Mouse (Mus musculus): ENCODE data around the gene Sfxn3. TPM values are rescaled to one million over a fixed set of nuclear protein-coding genes. Genes with fewer than 3 reads are reported as not detected.

The Sfxn3 gene
- total and polyA plus RNA-seq, 3 experiments, result 5.0 to 10.6 TPM; not detected in 1

GRCm38 (mm10) chr19:45013581-45014225 is 33.6 kb upstream of the Sfxn3 start:
- Histone ChIP-seq H3K4me3 (ENCODE audit: control insufficient read depth in 1 of 2, insufficient read depth in 1 of 2, low read depth in 2 of 2, low read length in 2 of 2) (peak overlapping the region; percentile 69 to 93; a peak in 3 of 4 replicates), H3K9me3 (replicated peaks; ENCODE audit: insufficient read depth, low read length) (no peaks in the 10 kb centered on the region), H3K36me3 (ENCODE audit: control insufficient read depth in 1 of 2, insufficient read depth in 2 of 2, low read length in 2 of 2) (peaks cover 0 to 7% of the 10 kb centered on the region in 2 experiments), H3K27me3 (ENCODE audit: control insufficient read depth in 1 of 2, insufficient read depth in 2 of 2, low read length in 2 of 2) (no peaks in the 10 kb centered on the region), H3K79me2 (ENCODE audit: control insufficient read depth, insufficient read depth, low read length, poor library complexity) (no peaks in the 10 kb centered on the region; the same call in none of the 2 replicates), H3K27ac (ENCODE audit: control insufficient read depth, low read depth, low read length) (peak overlapping the region; percentile 75), H3K4me1 (ENCODE audit: control insufficient read depth in 1 of 2, insufficient read depth in 2 of 2, low read length in 2 of 2) (peaks cover 6 to 15% of the 10 kb centered on the region in 2 experiments), H3K9ac (ENCODE audit: control insufficient read depth, low read depth, low read length, poor library complexity, severe bottlenecking) (peak overlapping the region; percentile 63)
- peak; percentile 78 for DNase-seq (ENCODE audit: low read depth, low spot score)
- TF ChIP-seq MYC (IDR thresholded peaks at IDR 0.05; ENCODE audit: low read depth, low read length) (0 out of 2 replicates have a peak, but pooled peaks have one; percentile 29), ETS1 (IDR thresholded peaks at IDR 0.05; ENCODE audit: low read depth, low read length) (no peak), SMC3 (IDR thresholded peaks at IDR 0.05; ENCODE audit: low read depth, low read length) (no peak), POLR2AphosphoS2 (IDR thresholded peaks at IDR 0.05; ENCODE audit: low read length) (peak; percentile 70; the same call in 1 of the 2 replicates), SIN3A (IDR thresholded peaks at IDR 0.05; ENCODE audit: low read length) (no peak; the same call in 1 of the 2 replicates), TBP (IDR thresholded peaks at IDR 0.05; ENCODE audit: low read depth, low read length) (0 out of 2 replicates have a peak, but pooled peaks have one; percentile 10), ELF1 (IDR thresholded peaks at IDR 0.05; ENCODE audit: low read depth, low read length) (peak; percentile 46; the same call in 1 of the 2 replicates), EP300 (IDR thresholded peaks at IDR 0.05; ENCODE audit: low read depth in 1 of 2, low read length in 2 of 2) (no peak), RCOR1 (IDR thresholded peaks at IDR 0.05; ENCODE audit: low read depth, low read length) (no peak), POLR2A (IDR thresholded peaks at IDR 0.05; ENCODE audit: control insufficient read depth in 1 of 2, insufficient read depth in 1 of 2, low read depth in 1 of 2, low read length in 2 of 2, poor library complexity in 1 of 2) (peak; percentile 39 to 55; a peak in 1 of 4 replicates), RAD21 (IDR thresholded peaks at IDR 0.05; ENCODE audit: low read depth, low read length) (no peak), NELFE (IDR thresholded peaks at IDR 0.05; ENCODE audit: low read depth, low read length) (no peak), UBTF (IDR thresholded peaks at IDR 0.05; ENCODE audit: borderline replicate concordance, insufficient read depth, low read depth, low read length) (no peak), MAZ (IDR thresholded peaks at IDR 0.05; ENCODE audit: low read depth, low read length) (0 out of 2 replicates have a peak, but pooled peaks have one; percentile 6), CHD1 (IDR thresholded peaks at IDR 0.05; ENCODE audit: low read depth, low read length) (no peak), MXI1 (IDR thresholded peaks at IDR 0.05; ENCODE audit: low read depth, low read length) (peak; percentile 29; the same call in 1 of the 2 replicates)

- Histone ChIP-seq H3K9ac (ENCODE audit: control insufficient read depth, low read depth, low read length, poor library complexity, severe bottlenecking) (peak within 1 kb of the TSS; percentile 63), H3K27me3 (ENCODE audit: control insufficient read depth in 1 of 2, insufficient read depth in 2 of 2, low read length in 2 of 2) (no peaks in the 10 kb centered on the region), H3K9me3 (replicated peaks; ENCODE audit: insufficient read depth, low read length) (no peaks in the 10 kb centered on the region), H3K27ac (ENCODE audit: control insufficient read depth, low read depth, low read length) (peak within 1 kb of the TSS; percentile 75), H3K36me3 (ENCODE audit: control insufficient read depth in 1 of 2, insufficient read depth in 2 of 2, low read length in 2 of 2) (peaks cover 0 to 7% of the 10 kb centered on the region in 2 experiments; a peak in 2 of 4 replicates), H3K4me3 (ENCODE audit: control insufficient read depth in 1 of 2, insufficient read depth in 1 of 2, low read depth in 2 of 2, low read length in 2 of 2) (peak within 1 kb of the TSS; percentile 69 to 93), H3K79me2 (ENCODE audit: control insufficient read depth, insufficient read depth, low read length, poor library complexity) (no peaks in the 10 kb centered on the region; the same call in 1 of the 2 replicates), H3K4me1 (ENCODE audit: control insufficient read depth in 1 of 2, insufficient read depth in 2 of 2, low read length in 2 of 2) (peaks cover 6 to 12% of the 10 kb centered on the region in 2 experiments)
- TF ChIP-seq SIN3A (IDR thresholded peaks at IDR 0.05; ENCODE audit: low read length), result peak; percentile 47
- 0 out of 4 replicates have a peak, but pooled peaks of 1 of the 2 experiments have one; percentile 13 for TF ChIP-seq POLR2A (IDR thresholded peaks at IDR 0.05; ENCODE audit: control insufficient read depth in 1 of 2, insufficient read depth in 1 of 2, low read depth in 1 of 2, low read length in 2 of 2, poor library complexity in 1 of 2)
- peak; percentile 48; the same call in 1 of the 2 replicates for TF ChIP-seq ELF1 (IDR thresholded peaks at IDR 0.05; ENCODE audit: low read depth, low read length)
- TF ChIP-seq TCF12 (IDR thresholded peaks at IDR 0.05; ENCODE audit: low read depth, low read length), result peak; percentile 17; the same call in 1 of the 2 replicates
- no peak for TF ChIP-seq NRF1 (IDR thresholded peaks at IDR 0.05; ENCODE audit: insufficient read depth, low read depth, low read length, poor library complexity, severe bottlenecking)
- 0 out of 2 replicates have a peak, but pooled peaks have one; percentile 42 for TF ChIP-seq GATA1 (IDR thresholded peaks at IDR 0.05; ENCODE audit: low read depth, low read length)
- TF ChIP-seq BHLHE40 (IDR thresholded peaks at IDR 0.05; ENCODE audit: borderline replicate concordance, low read depth, low read length), result peak; percentile 95
- peak in 1 of 2 experiments; percentile 76; a peak in 2 of 4 replicates for TF ChIP-seq USF2 (IDR thresholded peaks at IDR 0.05; ENCODE audit: borderline replicate concordance in 1 of 2, insufficient read depth in 1 of 2, low read depth in 1 of 2, low read length in 2 of 2)
- peak; percentile 96 for TF ChIP-seq USF1 (IDR thresholded peaks at IDR 0.05; ENCODE audit: low read depth, low read length)
- TF ChIP-seq HCFC1 (IDR thresholded peaks at IDR 0.05; ENCODE audit: low read depth, low read length), result no peak; the same call in 1 of the 2 replicates
- no peak for TF ChIP-seq UBTF (IDR thresholded peaks at IDR 0.05; ENCODE audit: borderline replicate concordance, insufficient read depth, low read depth, low read length)
- peak; percentile 39; the same call in 1 of the 2 replicates for TF ChIP-seq MAX (IDR thresholded peaks at IDR 0.05; ENCODE audit: low read length)
- peak; percentile 69 for TF ChIP-seq ETS1 (IDR thresholded peaks at IDR 0.05; ENCODE audit: low read depth, low read length)
- peak; percentile 82 for DNase-seq (ENCODE audit: low read depth, low spot score)
These were observed 32.9 kb upstream of the Sfxn3 start, which contains the start of gene Lzts2 for GRCm38 (mm10) chr19:45014335-45014971. Lzts2 (plus strand) TSS chr19:45014414.

Data from MEL (cell line).